Mouse (Mus musculus) forebrain, embryonic 13.5 days (tissue): ENCODE data around the gene Cdc7. TPM values are rescaled to one million over a fixed set of nuclear protein-coding genes. Genes with fewer than 3 reads are reported as not detected.

ENCODE experiments used
- ATAC-seq: fragments of 200-750 bp; cut with Nextera tagmentation; 2 replicates; pipeline ENCODE4 v1.8.0; 2017
- H3K27ac ChIP-seq: fragments of 300-500 bp; sonication (generic); 2 replicates; pipeline ENCODE4 v1.5.1; 2015; ENCODE audit warnings: inconsistent platforms, mild to moderate bottlenecking, moderate library complexity
- H3K27me3 ChIP-seq: fragments of 300-500 bp; sonication (generic); 2 replicates; pipeline ENCODE4 v1.6.1; 2015; ENCODE audit warnings: mild to moderate bottlenecking, inconsistent platforms
- H3K36me3 ChIP-seq: fragments of 300-500 bp; sonication (generic); 2 replicates; pipeline ENCODE4 v1.6.1; 2015; ENCODE audit warnings: mild to moderate bottlenecking, inconsistent platforms; ENCODE audit not compliant: poor library complexity, severe bottlenecking
- H3K4me1 ChIP-seq: fragments of 300-500 bp; sonication (generic); 2 replicates; pipeline ENCODE4 v1.6.1; 2015; ENCODE audit warnings: inconsistent platforms
- H3K4me2 ChIP-seq: fragments of 300-500 bp; sonication (generic); 2 replicates; pipeline ENCODE4 v1.6.1; 2015; ENCODE audit warnings: inconsistent platforms, mild to moderate bottlenecking, moderate library complexity
- H3K4me3 ChIP-seq: fragments of 300-500 bp; sonication (generic); 2 replicates; pipeline ENCODE4 v1.5.1; 2015; ENCODE audit warnings: mild to moderate bottlenecking, inconsistent platforms
- H3K9ac ChIP-seq: fragments of 300-500 bp; sonication (generic); 2 replicates; pipeline ENCODE4 v1.6.1; 2015; ENCODE audit warnings: mild to moderate bottlenecking, inconsistent platforms
- H3K9me3 ChIP-seq: fragments of 300-500 bp; sonication (generic); replicated peaks from 2 replicates; pipeline ENCODE4 v1.6.1; 2016; ENCODE audit warnings: inconsistent platforms
- WGBS: fragments of 180-500 bp; shearing (Covaris S2); methylation state at CpG from one replicate; pipeline ENCODE4 v1.1.7; 2015; 5-methylcytosine and 5-hydroxymethylcytosine counted together
- polyA plus RNA-seq: library from polyadenylated mRNA; unstranded; fragments of >200 nt; fragmentation: Nextera tagmentation; extraction: Ambion mirVana; gene quantifications from 2 replicates; pipeline ENCODE4 v1.2.1, GENCODE M21; 2015

The Cdc7 gene
- polyA plus RNA-seq, 1 experiment from 2014 or later, result 43.1 TPM

GRCm38 (mm10) chr5:107016538-107016937 is 52.4 kb downstream of the Cdc7 start:
- ATAC-seq, result no peak
- WGBS, result 75% methylated on average over 4 of the region's 4 CpGs
- Histone ChIP-seq H3K4me1 (0 out of 2 replicates have a peak, but pooled peaks cover 4% of the 10 kb centered on the region), H3K27ac (no peak overlapping the region), H3K9ac (no peak overlapping the region), H3K27me3 (peaks cover 9% of the 10 kb centered on the region; the same call in 1 of the 2 replicates), H3K9me3 (0 out of 2 replicates have a peak, but pooled peaks cover 4% of the 10 kb centered on the region), H3K4me3 (no peak overlapping the region), H3K36me3 (no peaks in the 10 kb centered on the region), H3K4me2 (no peak overlapping the region)

- no peak overlapping the region for H3K9ac ChIP-seq
- H3K4me3 ChIP-seq, result no peak overlapping the region
- 0 out of 2 replicates have a peak, but pooled peaks cover 7% of the 10 kb centered on the region for H3K9me3 ChIP-seq
- WGBS, result 74% methylated on average over 2 of the region's 2 CpGs
- no peak overlapping the region for H3K27ac ChIP-seq
- H3K4me2 ChIP-seq, result no peak overlapping the region
- peaks cover 4% of the 10 kb centered on the region; the same call in 1 of the 2 replicates for H3K27me3 ChIP-seq
- H3K36me3 ChIP-seq, result no peaks in the 10 kb centered on the region
- ATAC-seq, result no peak
- 0 out of 2 replicates have a peak, but pooled peaks cover 4% of the 10 kb centered on the region for H3K4me1 ChIP-seq
Observed at GRCm38 (mm10) chr5:107017544-107017943, 53.4 kb downstream of the Cdc7 start.

- WGBS, result 85% methylated on average over 5 of the region's 5 CpGs
- no peak overlapping the region for H3K4me3 ChIP-seq
- H3K9ac ChIP-seq, result no peak overlapping the region
- no peaks in the 10 kb centered on the region for H3K36me3 ChIP-seq
- H3K9me3 ChIP-seq, result 0 out of 2 replicates have a peak, but pooled peaks cover 10% of the 10 kb centered on the region
- peaks cover 4% of the 10 kb centered on the region; the same call in 1 of the 2 replicates for H3K27me3 ChIP-seq
- no peak overlapping the region for H3K27ac ChIP-seq
- H3K4me1 ChIP-seq, result 0 out of 2 replicates have a peak, but pooled peaks cover 4% of the 10 kb centered on the region
- no peak overlapping the region for H3K4me2 ChIP-seq
- no peak for ATAC-seq
Observed at GRCm38 (mm10) chr5:107019057-107019456, 54.9 kb downstream of the Cdc7 start.

GRCm38 (mm10) chr5:107019904-107020303 is 55.8 kb downstream of the Cdc7 start:
- H3K36me3 ChIP-seq, result no peaks in the 10 kb centered on the region
- H3K4me1 ChIP-seq, result 0 out of 2 replicates have a peak, but pooled peaks cover 4% of the 10 kb centered on the region
- ATAC-seq, result no peak
- H3K4me3 ChIP-seq, result no peak overlapping the region
- H3K9me3 ChIP-seq, result 0 out of 2 replicates have a peak, but pooled peaks cover 10% of the 10 kb centered on the region
- H3K9ac ChIP-seq, result no peak overlapping the region
- peaks cover 4% of the 10 kb centered on the region; the same call in 1 of the 2 replicates for H3K27me3 ChIP-seq
- H3K27ac ChIP-seq, result no peak overlapping the region
- WGBS, result 80% methylated on average over 6 of the region's 6 CpGs
- no peak overlapping the region for H3K4me2 ChIP-seq

GRCm38 (mm10) chr5:107020366-107020765 is 56.2 kb downstream of the Cdc7 start:
- H3K4me2 ChIP-seq, result no peak overlapping the region
- no peak for ATAC-seq
- WGBS, result 80% methylated on average over 7 of the region's 7 CpGs

GRCm38 (mm10) chr5:107021291-107022063 is 57.4 kb downstream of the Cdc7 start:
- 93% methylated on average over 14 of the region's 14 CpGs for WGBS
- H3K4me3 ChIP-seq, result no peak overlapping the region
- no peak overlapping the region for H3K9ac ChIP-seq
- no peaks in the 10 kb centered on the region for H3K4me1 ChIP-seq
- H3K36me3 ChIP-seq, result no peaks in the 10 kb centered on the region
- H3K4me2 ChIP-seq, result no peak overlapping the region
- ATAC-seq, result no peak
- no peaks in the 10 kb centered on the region for H3K27me3 ChIP-seq
- H3K9me3 ChIP-seq, result 0 out of 2 replicates have a peak, but pooled peaks cover 10% of the 10 kb centered on the region
- H3K27ac ChIP-seq, result no peak overlapping the region

More at GRCm38 (mm10) chr5:107020366-107020765, 56.2 kb downstream of the Cdc7 start:
- no peak overlapping the region for H3K9ac ChIP-seq
- H3K4me3 ChIP-seq, result no peak overlapping the region
- 0 out of 2 replicates have a peak, but pooled peaks cover 3% of the 10 kb centered on the region for H3K4me1 ChIP-seq
- H3K27ac ChIP-seq, result no peak overlapping the region
- 0 out of 2 replicates have a peak, but pooled peaks cover 10% of the 10 kb centered on the region for H3K9me3 ChIP-seq
- H3K27me3 ChIP-seq, result peaks cover 2% of the 10 kb centered on the region; the same call in 1 of the 2 replicates
- no peaks in the 10 kb centered on the region for H3K36me3 ChIP-seq

- H3K9ac ChIP-seq, result no peak overlapping the region
- no peak overlapping the region for H3K27ac ChIP-seq
- no peak for ATAC-seq
- no peaks in the 10 kb centered on the region for H3K27me3 ChIP-seq
- WGBS, result 93% methylated on average over 3 of the region's 3 CpGs
- H3K36me3 ChIP-seq, result no peaks in the 10 kb centered on the region
- H3K4me2 ChIP-seq, result no peak overlapping the region
- 0 out of 2 replicates have a peak, but pooled peaks cover 10% of the 10 kb centered on the region for H3K9me3 ChIP-seq
- no peak overlapping the region for H3K4me3 ChIP-seq
- H3K4me1 ChIP-seq, result no peaks in the 10 kb centered on the region
Observed at GRCm38 (mm10) chr5:107022064-107022428, 57.9 kb downstream of the Cdc7 start.

- no peaks in the 10 kb centered on the region for H3K36me3 ChIP-seq
- no peak for ATAC-seq
- H3K27ac ChIP-seq, result no peak overlapping the region
- 0 out of 2 replicates have a peak, but pooled peaks cover 10% of the 10 kb centered on the region for H3K9me3 ChIP-seq
- H3K9ac ChIP-seq, result no peak overlapping the region
- no peak overlapping the region for H3K4me2 ChIP-seq
- 81% methylated on average over 5 of the region's 5 CpGs for WGBS
- no peaks in the 10 kb centered on the region for H3K4me1 ChIP-seq
- no peak overlapping the region for H3K4me3 ChIP-seq
- H3K27me3 ChIP-seq, result no peaks in the 10 kb centered on the region
Observed at GRCm38 (mm10) chr5:107023951-107024350, 59.8 kb downstream of the Cdc7 start.

GRCm38 (mm10) chr5:107025371-107025770 is 61.2 kb downstream of the Cdc7 start:
- Histone ChIP-seq H3K4me3 (no peak overlapping the region), H3K36me3 (no peaks in the 10 kb centered on the region), H3K27ac (no peak overlapping the region), H3K27me3 (no peaks in the 10 kb centered on the region), H3K9me3 (0 out of 2 replicates have a peak, but pooled peaks cover 10% of the 10 kb centered on the region), H3K9ac (no peak overlapping the region), H3K4me1 (no peaks in the 10 kb centered on the region), H3K4me2 (no peak overlapping the region)
- WGBS, result 55% methylated on average over 5 of the region's 5 CpGs
- no peak for ATAC-seq

- Histone ChIP-seq H3K27ac (no peak overlapping the region), H3K36me3 (no peaks in the 10 kb centered on the region), H3K4me1 (no peaks in the 10 kb centered on the region), H3K4me3 (no peak overlapping the region), H3K9ac (no peak overlapping the region), H3K27me3 (no peaks in the 10 kb centered on the region), H3K4me2 (no peak overlapping the region), H3K9me3 (0 out of 2 replicates have a peak, but pooled peaks cover 7% of the 10 kb centered on the region)
- ATAC-seq, result no peak
- WGBS, result 80% methylated on average over 8 of the region's 8 CpGs
Observed at GRCm38 (mm10) chr5:107025809-107026208, 61.7 kb downstream of the Cdc7 start.

- Histone ChIP-seq H3K9me3 (0 out of 2 replicates have a peak, but pooled peaks cover 2% of the 10 kb centered on the region), H3K9ac (no peak overlapping the region), H3K27ac (no peak overlapping the region), H3K4me3 (no peak overlapping the region), H3K36me3 (no peaks in the 10 kb centered on the region), H3K4me1 (no peaks in the 10 kb centered on the region), H3K4me2 (no peak overlapping the region), H3K27me3 (no peaks in the 10 kb centered on the region)
- ATAC-seq, result no peak
- 88% methylated on average over 6 of the region's 6 CpGs for WGBS
Observed at GRCm38 (mm10) chr5:107027616-107028015, 63.5 kb downstream of the Cdc7 start.

- H3K9ac ChIP-seq, result no peak overlapping the region
- no peak overlapping the region for H3K4me2 ChIP-seq
- WGBS, result 67% methylated on average over 1 of the region's 1 CpGs
- H3K4me3 ChIP-seq, result no peak overlapping the region
- no peaks in the 10 kb centered on the region for H3K4me1 ChIP-seq
- no peak overlapping the region for H3K27ac ChIP-seq
- no peaks in the 10 kb centered on the region for H3K27me3 ChIP-seq
- no peaks in the 10 kb centered on the region for H3K9me3 ChIP-seq
- H3K36me3 ChIP-seq, result no peaks in the 10 kb centered on the region
- no peak for ATAC-seq
Observed at GRCm38 (mm10) chr5:107028557-107028956, 64.4 kb downstream of the Cdc7 start.
